Mouse (Mus musculus): ENCODE data around the gene Polr1a. TPM values are rescaled to one million over a fixed set of nuclear protein-coding genes. Genes with fewer than 3 reads are reported as not detected.

The Polr1a gene
- polyA plus RNA-seq, 1 experiment from 2014 or later: 17.2 TPM

GRCm38 (mm10) chr6:71949721-71950120, 40.9 kb downstream of the Polr1a start:
- DNase-seq (ENCODE audit: low spot score): no peak

- DNase-seq (ENCODE audit: low spot score): no peak
Measured at GRCm38 (mm10) chr6:71950592-71950991, 41.7 kb downstream of the Polr1a start.

- DNase-seq (ENCODE audit: low spot score): no peak
Measured at GRCm38 (mm10) chr6:71951192-71951591, 42.3 kb downstream of the Polr1a start.

- DNase-seq (ENCODE audit: low spot score): no peak
Measured at GRCm38 (mm10) chr6:71962119-71962518, 53.3 kb downstream of the Polr1a start.

GRCm38 (mm10) chr6:71962706-71963105, 53.9 kb downstream of the Polr1a start:
- DNase-seq (ENCODE audit: low spot score): peak; percentile 41

- no peak for DNase-seq (ENCODE audit: low spot score)
Measured at GRCm38 (mm10) chr6:71963561-71963960, 54.7 kb downstream of the Polr1a start.

GRCm38 (mm10) chr6:71966683-71967303, 57.9 kb downstream of the Polr1a start:
- DNase-seq (ENCODE audit: low spot score): no peak

- no peak for DNase-seq (ENCODE audit: low spot score)
Measured at GRCm38 (mm10) chr6:71967847-71968246, 59.0 kb downstream of the Polr1a start.

GRCm38 (mm10) chr6:71969459-71969858, 60.6 kb downstream of the Polr1a start:
- no peak for DNase-seq (ENCODE audit: low spot score)

- no peak for DNase-seq (ENCODE audit: low spot score)
Measured at GRCm38 (mm10) chr6:71970154-71970553, 61.3 kb downstream of the Polr1a start.

GRCm38 (mm10) chr6:71976592-71976991, 67.7 kb downstream of the Polr1a start:
- no peak for DNase-seq (ENCODE audit: low spot score)

- peak; percentile 80 for DNase-seq (ENCODE audit: low spot score)
Measured at GRCm38 (mm10) chr6:71980165-71980564, 71.3 kb downstream of the Polr1a start.

GRCm38 (mm10) chr6:71980587-71980986, 71.7 kb downstream of the Polr1a start:
- DNase-seq (ENCODE audit: low spot score): no peak

GRCm38 (mm10) chr6:71981450-71981849, 72.6 kb downstream of the Polr1a start:
- DNase-seq (ENCODE audit: low spot score): peak; percentile 29

- no peak for DNase-seq (ENCODE audit: low spot score)
Measured at GRCm38 (mm10) chr6:71985984-71986383, 77.1 kb downstream of the Polr1a start.

- no peak for DNase-seq (ENCODE audit: low spot score)
Measured at GRCm38 (mm10) chr6:71987546-71988248, 78.8 kb downstream of the Polr1a start.

- DNase-seq (ENCODE audit: low spot score): no peak
Measured at GRCm38 (mm10) chr6:71989647-71990351, 80.9 kb downstream of the Polr1a start.

GRCm38 (mm10) chr6:71990371-71990837, 81.6 kb downstream of the Polr1a start:
- DNase-seq (ENCODE audit: low spot score): no peak

GRCm38 (mm10) chr6:71991190-71991932, 82.5 kb downstream of the Polr1a start:
- no peak for DNase-seq (ENCODE audit: low spot score)

GRCm38 (mm10) chr6:71991933-71992325, 83.1 kb downstream of the Polr1a start:
- DNase-seq (ENCODE audit: low spot score): no peak

GRCm38 (mm10) chr6:71994004-71994403, 85.2 kb downstream of the Polr1a start:
- DNase-seq (ENCODE audit: low spot score): no peak

- DNase-seq (ENCODE audit: low spot score): no peak
Measured at GRCm38 (mm10) chr6:71995081-71995480, 86.2 kb downstream of the Polr1a start.
